Mouse (Mus musculus): ENCODE data around the gene Fam8a1.

GRCm38 (mm10) chr13:46669048-46669619 lies at the start of gene Fam8a1:
- no peak for TF ChIP-seq USF2 (conservative IDR thresholded peaks at IDR 0.05; ENCODE audit: low read depth, low read length)
- TF ChIP-seq POLR2AphosphoS2 (IDR thresholded peaks at IDR 0.05; ENCODE audit: low read depth, low read length) = peak; percentile 50; the same call in 1 of the 2 replicates
- TF ChIP-seq CTCF (conservative IDR thresholded peaks at IDR 0.05 in 1 of 2, IDR thresholded peaks at IDR 0.05 in 1 of 2; ENCODE audit: low read depth in 2 of 2, low read length in 2 of 2) = no peak
- peak; percentile 86 for TF ChIP-seq TCF12 (IDR thresholded peaks at IDR 0.05; ENCODE audit: low read depth, low read length)
- TF ChIP-seq GABPA (IDR thresholded peaks at IDR 0.05; ENCODE audit: insufficient replicate concordance, low read depth, low read length) = no peak; the same call in 1 of the 2 replicates
- TF ChIP-seq MAX (IDR thresholded peaks at IDR 0.05; ENCODE audit: low read length) = peak; percentile 78
- no peak for TF ChIP-seq E2F4 (IDR thresholded peaks at IDR 0.05; ENCODE audit: insufficient replicate concordance, low read depth, low read length)
- peak; percentile 63 for TF ChIP-seq BHLHE40 (IDR thresholded peaks at IDR 0.05; ENCODE audit: low read depth, low read length)
- TF ChIP-seq EP300 (IDR thresholded peaks at IDR 0.05; ENCODE audit: low read length) = peak; percentile 97

Measured in CH12.LX (cell line).